Mouse (Mus musculus): ENCODE results near the gene Nploc4. TPM values are rescaled to one million over a fixed set of nuclear protein-coding genes. Genes with fewer than 3 reads are reported as not detected.
"Not testable (repeated sequence)": the region's sequence is repeated elsewhere in the genome, so short reads cannot be mapped to it uniquely, and the experiment has no call there.

Gene Nploc4
- polyA plus RNA-seq, 1 experiment from 2014 or later, result 44.7 TPM

DNA sequence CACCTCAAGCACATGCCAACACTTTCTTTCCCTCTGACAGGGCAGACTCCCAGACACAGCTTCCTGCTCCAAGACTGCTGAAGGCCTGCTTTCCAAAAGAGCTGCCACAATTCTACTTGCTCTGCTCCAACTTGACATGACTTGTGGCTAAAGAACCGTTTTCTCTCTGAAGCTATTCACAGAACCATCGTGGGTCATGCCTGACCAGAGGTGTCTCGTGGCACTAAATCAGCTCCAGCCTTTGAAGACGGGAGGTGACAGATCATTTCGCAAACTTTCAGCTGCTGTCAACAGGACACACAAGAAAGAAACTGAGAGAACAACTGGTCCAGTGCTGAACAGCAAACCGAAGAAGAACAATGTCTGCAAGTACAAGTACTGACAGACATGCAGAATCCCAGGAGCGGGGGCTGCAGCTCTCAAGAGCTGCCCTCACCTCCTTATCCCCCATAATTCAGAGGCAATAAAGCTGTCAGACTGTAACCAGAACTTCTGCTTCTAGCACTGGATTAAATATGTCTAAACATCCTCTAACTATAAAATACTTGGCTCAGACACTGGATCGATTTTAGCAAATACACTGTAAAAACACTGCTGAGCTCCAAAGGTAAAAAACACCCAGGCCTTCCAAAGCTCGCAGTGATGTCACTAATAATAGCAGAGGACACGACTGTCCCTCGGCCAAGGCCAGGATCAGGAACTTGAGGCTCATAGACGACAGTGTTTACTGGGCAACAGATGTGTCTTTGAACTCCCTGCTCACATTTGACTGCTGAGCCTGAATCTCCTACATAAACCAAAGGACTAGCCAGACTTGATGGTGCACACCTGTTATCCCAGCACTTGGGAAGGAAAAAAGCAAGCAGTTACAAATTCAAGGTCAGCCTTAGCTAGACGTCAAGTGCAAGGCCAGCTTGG, 14.6 kb downstream of the Nploc4 start:
- Histone ChIP-seq H3K4me3 (ENCODE audit: low read depth, low read length) (no peak overlapping the region), H3K9ac (ENCODE audit: low read length) (no peak overlapping the region), H3K4me2 (no peak overlapping the region), H3K27me3 (ENCODE audit: control insufficient read depth, insufficient read depth, low read length) (no peaks in the 10 kb centered on the region), H3K9me3 (ENCODE audit: control insufficient read depth, low read length) (no peaks in the 10 kb centered on the region), H3K27ac (ENCODE audit: low read depth, low read length) (no peak overlapping the region), H3K4me1 (ENCODE audit: control insufficient read depth, insufficient read depth, low read length) (no peaks in the 10 kb centered on the region), H3K36me3 (ENCODE audit: control insufficient read depth, insufficient read depth, low read length) (peaks cover 26% of the 10 kb centered on the region)
- ATAC-seq (ENCODE audit: low FRiP score) (no peak), DNase-seq (ENCODE audit: low spot score, missing footprints) (peak; percentile 65)
- 94% methylated on average over 13 of the region's 13 CpGs for WGBS

DNA sequence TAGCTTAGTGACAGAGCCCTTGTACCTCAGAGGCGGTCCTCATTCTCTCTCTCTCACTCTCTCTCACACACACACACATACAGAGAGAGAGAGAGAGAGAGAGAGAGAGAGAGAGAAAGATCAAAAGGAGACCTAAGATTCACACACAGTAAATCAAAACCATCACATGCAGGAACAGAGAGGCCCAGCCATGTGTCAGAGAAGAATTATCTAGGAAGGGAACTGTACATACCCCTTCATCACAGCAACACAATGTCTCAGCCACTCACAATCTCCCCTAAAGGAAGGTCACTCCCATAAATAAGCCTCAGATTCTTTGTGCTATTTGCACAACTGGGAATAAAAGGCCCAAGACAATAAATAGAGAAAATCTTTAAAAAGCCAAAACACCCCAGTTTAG, 18.9 kb downstream of the Nploc4 start:
- Histone ChIP-seq H3K27me3 (ENCODE audit: control insufficient read depth, insufficient read depth, low read length) (no peaks in the 10 kb centered on the region), H3K9me3 (ENCODE audit: control insufficient read depth, low read length) (no peaks in the 10 kb centered on the region), H3K4me1 (ENCODE audit: control insufficient read depth, insufficient read depth, low read length) (no peaks in the 10 kb centered on the region), H3K27ac (ENCODE audit: low read depth, low read length) (no peak overlapping the region), H3K4me2 (no peak overlapping the region), H3K4me3 (ENCODE audit: low read depth, low read length) (no peak overlapping the region), H3K9ac (ENCODE audit: low read length) (no peak overlapping the region), H3K36me3 (ENCODE audit: control insufficient read depth, insufficient read depth, low read length) (peaks cover 29% of the 10 kb centered on the region)
- 100% methylated on average over 1 of the region's 1 CpGs for WGBS
- no peak for ATAC-seq (ENCODE audit: low FRiP score)
- no peak for DNase-seq (ENCODE audit: low spot score, missing footprints)

DNA sequence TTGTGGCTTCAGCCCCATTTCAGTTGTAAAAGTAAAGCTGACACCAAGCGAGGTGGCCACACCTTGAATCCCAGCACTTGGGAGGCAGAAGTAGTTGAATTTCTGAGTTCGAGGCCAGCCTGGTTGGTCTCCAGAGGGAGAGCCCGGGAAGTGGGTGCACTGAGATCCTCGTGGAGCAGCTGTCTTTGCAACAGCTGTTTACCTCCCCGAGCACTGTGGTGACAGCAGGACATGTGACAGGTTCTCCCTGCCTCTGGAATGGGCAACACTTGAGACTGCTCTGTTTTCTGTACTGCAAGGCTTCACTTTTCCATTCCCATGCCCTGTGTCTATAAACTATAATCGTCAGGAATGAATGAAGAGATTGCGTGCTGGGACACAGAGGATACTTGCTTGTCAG, 19.7 kb downstream of the Nploc4 start:
- no peaks in the 10 kb centered on the region for H3K9me3 ChIP-seq (ENCODE audit: control insufficient read depth, low read length)
- no peak overlapping the region for H3K4me2 ChIP-seq
- H3K36me3 ChIP-seq (ENCODE audit: control insufficient read depth, insufficient read depth, low read length), result peaks cover 33% of the 10 kb centered on the region
- DNase-seq (ENCODE audit: low spot score, missing footprints), result peak; percentile 23
- WGBS, result 96% methylated on average over 7 of the region's 7 CpGs
- ATAC-seq (ENCODE audit: low FRiP score), result no peak
- no peaks in the 10 kb centered on the region for H3K4me1 ChIP-seq (ENCODE audit: control insufficient read depth, insufficient read depth, low read length)
- H3K27me3 ChIP-seq (ENCODE audit: control insufficient read depth, insufficient read depth, low read length), result no peaks in the 10 kb centered on the region
- no peak overlapping the region for H3K27ac ChIP-seq (ENCODE audit: low read depth, low read length)
- no peak overlapping the region for H3K9ac ChIP-seq (ENCODE audit: low read length)
- no peak overlapping the region for H3K4me3 ChIP-seq (ENCODE audit: low read depth, low read length)

DNA sequence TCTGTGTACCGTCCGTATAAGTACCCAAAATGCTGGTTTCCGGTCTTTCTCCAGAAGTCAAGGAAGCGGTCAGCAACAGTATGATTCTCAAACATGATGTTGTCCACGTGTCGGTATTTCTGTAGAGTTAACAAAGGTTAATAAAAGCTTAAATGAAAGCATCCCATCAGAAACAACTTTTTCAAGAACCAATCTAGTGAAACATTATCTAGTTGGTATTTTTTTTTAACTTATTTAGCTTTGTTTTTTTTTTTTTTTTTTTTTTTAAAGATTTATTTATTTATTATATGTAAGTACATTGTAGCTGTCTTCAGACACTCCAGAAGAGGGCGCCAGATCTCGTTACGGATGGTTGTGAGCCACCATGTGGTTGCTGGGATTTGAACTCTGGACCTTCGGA, 23.9 kb downstream of the Nploc4 start:
- DNase-seq (ENCODE audit: low spot score, missing footprints), result peak; percentile 62
- 98% methylated on average over 7 of the region's 10 CpGs for WGBS
- H3K27me3 ChIP-seq (ENCODE audit: control insufficient read depth, insufficient read depth, low read length); H3K4me1 ChIP-seq (ENCODE audit: control insufficient read depth, insufficient read depth, low read length); H3K4me2 ChIP-seq; H3K9me3 ChIP-seq (ENCODE audit: control insufficient read depth, low read length); H3K27ac ChIP-seq (ENCODE audit: low read depth, low read length); H3K9ac ChIP-seq (ENCODE audit: low read length); ATAC-seq (ENCODE audit: low FRiP score); H3K4me3 ChIP-seq (ENCODE audit: low read depth, low read length): not testable (repeated sequence)
- H3K36me3 ChIP-seq (ENCODE audit: control insufficient read depth, insufficient read depth, low read length), result peaks cover 54% of the 10 kb centered on the region

DNA sequence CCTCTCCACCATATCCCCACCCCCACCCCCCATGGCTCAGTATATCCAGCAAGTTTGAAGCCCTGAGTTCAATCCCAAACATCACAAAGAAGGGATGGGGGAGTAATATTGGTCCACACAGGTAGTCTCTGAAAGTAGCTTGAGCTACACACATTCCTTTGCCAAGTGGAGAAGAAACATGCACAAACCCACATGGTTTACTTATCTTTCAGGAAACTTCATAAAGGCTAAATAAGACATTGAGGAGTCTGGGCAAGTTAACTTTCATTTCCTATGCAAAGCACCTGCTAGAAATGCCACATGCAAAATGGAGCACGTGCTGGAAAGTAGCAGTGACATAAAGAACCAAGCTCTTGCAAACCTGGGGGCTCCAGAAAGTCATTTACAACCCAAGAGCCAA, 31.1 kb downstream of the Nploc4 start:
- Histone ChIP-seq H3K9me3 (ENCODE audit: control insufficient read depth, low read length) (no peaks in the 10 kb centered on the region), H3K9ac (ENCODE audit: low read length) (no peak overlapping the region), H3K4me2 (no peak overlapping the region), H3K4me1 (ENCODE audit: control insufficient read depth, insufficient read depth, low read length) (no peaks in the 10 kb centered on the region), H3K27ac (ENCODE audit: low read depth, low read length) (no peak overlapping the region), H3K27me3 (ENCODE audit: control insufficient read depth, insufficient read depth, low read length) (no peaks in the 10 kb centered on the region), H3K4me3 (ENCODE audit: low read depth, low read length) (no peak overlapping the region), H3K36me3 (ENCODE audit: control insufficient read depth, insufficient read depth, low read length) (peaks cover 40% of the 10 kb centered on the region)
- 84% methylated on average over 1 of the region's 1 CpGs for WGBS
- DNase-seq (ENCODE audit: low spot score, missing footprints) (no peak), ATAC-seq (ENCODE audit: low FRiP score) (no peak)

DNA sequence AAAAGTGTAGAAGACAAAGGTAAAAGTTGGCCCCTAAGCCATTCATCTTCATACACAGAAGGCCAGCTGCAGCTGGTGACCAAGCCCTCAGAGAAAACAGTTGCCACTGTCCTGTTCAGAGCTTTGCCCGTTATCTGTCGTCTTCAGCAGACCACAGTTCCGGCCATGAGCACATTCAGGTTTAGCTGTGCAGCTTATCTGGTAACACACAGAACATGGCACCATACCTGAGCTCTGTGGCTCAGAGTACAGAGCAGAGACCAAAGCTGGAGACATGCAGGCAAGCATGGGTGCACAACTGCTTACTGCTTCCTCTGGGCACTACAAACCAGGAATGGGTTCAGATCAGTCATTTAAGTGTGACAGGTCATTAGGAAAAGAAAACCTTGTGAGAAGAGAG, 31.6 kb downstream of the Nploc4 start:
- H3K9me3 ChIP-seq (ENCODE audit: control insufficient read depth, low read length), result no peaks in the 10 kb centered on the region

DNA sequence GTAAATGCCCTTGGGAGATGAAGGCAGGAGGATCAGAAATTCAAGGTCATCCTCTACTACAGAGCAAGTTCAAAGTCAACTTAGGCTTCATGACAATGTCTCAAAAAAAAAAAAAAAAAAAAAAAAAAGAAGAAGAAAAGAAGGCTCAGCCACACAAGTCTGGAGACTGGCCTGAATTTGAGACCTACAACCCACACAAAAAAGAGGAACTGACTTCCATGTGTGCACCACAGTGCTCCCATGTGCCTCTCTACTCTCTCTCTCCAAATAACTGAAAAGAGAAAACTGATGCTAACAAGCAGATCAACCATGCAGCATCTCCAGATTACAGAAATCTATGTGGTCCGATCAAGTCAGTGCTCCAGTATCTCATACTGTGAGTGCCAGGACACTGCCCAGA, 32.7 kb downstream of the Nploc4 start:
- 100% methylated on average over 1 of the region's 1 CpGs for WGBS
- Histone ChIP-seq H3K4me3 (ENCODE audit: low read depth, low read length) (no peak overlapping the region), H3K36me3 (ENCODE audit: control insufficient read depth, insufficient read depth, low read length) (peaks cover 25% of the 10 kb centered on the region), H3K4me2 (no peak overlapping the region), H3K4me1 (ENCODE audit: control insufficient read depth, insufficient read depth, low read length) (no peaks in the 10 kb centered on the region), H3K27ac (ENCODE audit: low read depth, low read length) (no peak overlapping the region), H3K9ac (ENCODE audit: low read length) (no peak overlapping the region), H3K9me3 (ENCODE audit: control insufficient read depth, low read length) (no peaks in the 10 kb centered on the region), H3K27me3 (ENCODE audit: control insufficient read depth, insufficient read depth, low read length) (no peaks in the 10 kb centered on the region)
- ATAC-seq (ENCODE audit: low FRiP score), result no peak
- DNase-seq (ENCODE audit: low spot score, missing footprints), result no peak

More for the DNA sequence above, 31.6 kb downstream of the Nploc4 start:
- Histone ChIP-seq H3K27ac (ENCODE audit: low read depth, low read length) (no peak overlapping the region), H3K4me1 (ENCODE audit: control insufficient read depth, insufficient read depth, low read length) (no peaks in the 10 kb centered on the region), H3K4me3 (ENCODE audit: low read depth, low read length) (no peak overlapping the region), H3K36me3 (ENCODE audit: control insufficient read depth, insufficient read depth, low read length) (peaks cover 34% of the 10 kb centered on the region; the same call in 1 of the 2 replicates), H3K27me3 (ENCODE audit: control insufficient read depth, insufficient read depth, low read length) (no peaks in the 10 kb centered on the region), H3K4me2 (no peak overlapping the region), H3K9ac (ENCODE audit: low read length) (no peak overlapping the region)
- ATAC-seq (ENCODE audit: low FRiP score) (no peak), DNase-seq (ENCODE audit: low spot score, missing footprints) (no peak)
- WGBS, result 96% methylated on average over 3 of the region's 3 CpGs

DNA sequence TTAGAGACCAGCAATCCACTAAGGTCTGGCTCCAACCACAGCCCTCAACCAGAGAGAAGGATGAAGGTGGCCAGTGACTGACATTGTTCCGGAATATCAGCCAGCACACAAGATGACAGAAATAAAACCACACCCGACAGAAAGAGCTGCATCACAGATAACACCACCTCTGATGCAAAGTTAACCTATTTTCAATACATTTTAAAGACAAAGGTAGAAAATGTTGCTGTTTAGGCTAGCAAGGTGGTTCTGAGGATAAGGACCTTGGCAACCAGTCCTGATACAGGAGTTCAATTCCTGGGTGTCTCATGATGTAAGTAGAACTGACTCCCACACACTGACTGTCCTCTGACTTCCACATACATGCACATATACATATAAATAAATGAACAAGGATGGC, 38.2 kb downstream of the Nploc4 start:
- Histone ChIP-seq H3K4me1 (ENCODE audit: control insufficient read depth, insufficient read depth, low read length) (no peaks in the 10 kb centered on the region), H3K4me3 (ENCODE audit: low read depth, low read length) (no peak overlapping the region), H3K27me3 (ENCODE audit: control insufficient read depth, insufficient read depth, low read length) (no peaks in the 10 kb centered on the region), H3K27ac (ENCODE audit: low read depth, low read length) (no peak overlapping the region), H3K36me3 (ENCODE audit: control insufficient read depth, insufficient read depth, low read length) (peaks cover 12% of the 10 kb centered on the region), H3K9me3 (ENCODE audit: control insufficient read depth, low read length) (no peaks in the 10 kb centered on the region), H3K4me2 (no peak overlapping the region), H3K9ac (ENCODE audit: low read length) (no peak overlapping the region)
- ATAC-seq (ENCODE audit: low FRiP score), result no peak
- WGBS, result 96% methylated on average over 2 of the region's 2 CpGs
- DNase-seq (ENCODE audit: low spot score, missing footprints), result no peak

DNA sequence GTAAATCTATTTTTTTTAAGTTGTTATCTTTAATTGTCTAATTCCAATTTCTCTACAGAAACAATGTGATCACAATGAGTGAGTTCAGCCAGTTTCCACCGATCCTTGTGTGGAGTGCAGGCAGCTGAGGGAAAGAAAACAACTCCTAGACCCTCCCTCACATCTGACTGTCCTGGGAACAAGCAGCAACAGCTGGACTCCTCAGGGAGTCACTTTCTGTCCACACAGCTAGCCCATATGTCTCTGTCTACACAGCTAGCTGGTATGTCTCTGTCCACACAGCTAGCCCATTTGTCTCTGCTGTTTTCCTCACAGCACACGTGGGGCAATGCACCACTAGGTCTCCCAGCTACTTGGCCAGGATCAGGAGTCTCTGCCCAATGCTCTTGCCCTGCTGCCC, 39.9 kb downstream of the Nploc4 start:
- Histone ChIP-seq H3K4me3 (ENCODE audit: low read depth, low read length) (no peak overlapping the region), H3K27me3 (ENCODE audit: control insufficient read depth, insufficient read depth, low read length) (no peaks in the 10 kb centered on the region), H3K27ac (ENCODE audit: low read depth, low read length) (no peak overlapping the region), H3K4me2 (no peak overlapping the region), H3K9me3 (ENCODE audit: control insufficient read depth, low read length) (no peaks in the 10 kb centered on the region), H3K36me3 (ENCODE audit: control insufficient read depth, insufficient read depth, low read length) (peaks cover 10% of the 10 kb centered on the region), H3K9ac (ENCODE audit: low read length) (no peak overlapping the region), H3K4me1 (ENCODE audit: control insufficient read depth, insufficient read depth, low read length) (no peaks in the 10 kb centered on the region)
- peak; percentile 64 for DNase-seq (ENCODE audit: low spot score, missing footprints)
- no peak for ATAC-seq (ENCODE audit: low FRiP score)
- 86% methylated on average over 2 of the region's 2 CpGs for WGBS

Data from midbrain, embryonic 11.5 days (tissue).